Mouse (Mus musculus): ENCODE data around the gene Fbxo46. TPM values are rescaled to one million over a fixed set of nuclear protein-coding genes. Genes with fewer than 3 reads are reported as not detected.
A peak's percentile ranks its signal among the peaks of the same experiment; 100 is the strongest.

The Fbxo46 gene
- total and polyA plus RNA-seq, 2 experiments = 2.4 to 5.0 TPM

- no peaks in the 10 kb centered on the region for H3K27me3 ChIP-seq (ENCODE audit: control insufficient read depth, insufficient read depth, low read length)
Measured at GRCm38 (mm10) chr7:19097217-19097616, 22.4 kb upstream of the Fbxo46 start.

GRCm38 (mm10) chr7:19097863-19098262, 21.8 kb upstream of the Fbxo46 start:
- H3K79me2 ChIP-seq (ENCODE audit: control insufficient read depth, insufficient read depth, low read length) = peaks cover 2% of the 10 kb centered on the region; the same call in 1 of the 2 replicates
- peaks cover 7% of the 10 kb centered on the region for H3K4me1 ChIP-seq (ENCODE audit: control insufficient read depth, insufficient read depth, low read length)
- H3K27me3 ChIP-seq (ENCODE audit: control insufficient read depth, insufficient read depth, low read length) = no peaks in the 10 kb centered on the region
- no peak overlapping the region for H3K9ac ChIP-seq (ENCODE audit: low read depth, low read length)
- H3K36me3 ChIP-seq (ENCODE audit: control insufficient read depth, insufficient read depth, low read length) = no peaks in the 10 kb centered on the region
- no peak overlapping the region for H3K27ac ChIP-seq (replicated peaks; ENCODE audit: insufficient read depth, low read depth, low read length)
- no peak for TF ChIP-seq POLR2A (IDR thresholded peaks at IDR 0.05; ENCODE audit: extremely low read depth, insufficient read depth, low read length)
- no peak for TF ChIP-seq CTCF (IDR thresholded peaks at IDR 0.05; ENCODE audit: low read depth, low read length)
- DNase-seq (ENCODE audit: extremely low read depth, low read depth, low spot score) = no peak
- H3K4me3 ChIP-seq (ENCODE audit: insufficient read depth, low read depth, low read length) = no peak overlapping the region

More at GRCm38 (mm10) chr7:19097217-19097616, 22.4 kb upstream of the Fbxo46 start:
- no peaks in the 10 kb centered on the region for H3K36me3 ChIP-seq (ENCODE audit: control insufficient read depth, insufficient read depth, low read length)
- H3K79me2 ChIP-seq (ENCODE audit: control insufficient read depth, insufficient read depth, low read length) = peaks cover 3% of the 10 kb centered on the region; the same call in 1 of the 2 replicates
- no peak overlapping the region for H3K27ac ChIP-seq (replicated peaks; ENCODE audit: insufficient read depth, low read depth, low read length)
- H3K9ac ChIP-seq (ENCODE audit: low read depth, low read length) = no peak overlapping the region
- no peak for TF ChIP-seq POLR2A (IDR thresholded peaks at IDR 0.05; ENCODE audit: extremely low read depth, insufficient read depth, low read length)
- TF ChIP-seq CTCF (IDR thresholded peaks at IDR 0.05; ENCODE audit: low read depth, low read length) = no peak
- peaks cover 8% of the 10 kb centered on the region for H3K4me1 ChIP-seq (ENCODE audit: control insufficient read depth, insufficient read depth, low read length)
- DNase-seq (ENCODE audit: extremely low read depth, low read depth, low spot score) = no peak
- WGBS = 79% methylated on average over 2 of the region's 2 CpGs
- no peak overlapping the region for H3K4me3 ChIP-seq (ENCODE audit: insufficient read depth, low read depth, low read length)

GRCm38 (mm10) chr7:19098811-19099210, 20.8 kb upstream of the Fbxo46 start:
- 94% methylated on average over 7 of the region's 7 CpGs for WGBS
- H3K27ac ChIP-seq (replicated peaks; ENCODE audit: insufficient read depth, low read depth, low read length) = no peak overlapping the region
- H3K4me1 ChIP-seq (ENCODE audit: control insufficient read depth, insufficient read depth, low read length) = peaks cover 2% of the 10 kb centered on the region; the same call in 1 of the 2 replicates
- no peak for TF ChIP-seq POLR2A (IDR thresholded peaks at IDR 0.05; ENCODE audit: extremely low read depth, insufficient read depth, low read length)
- no peak for TF ChIP-seq CTCF (IDR thresholded peaks at IDR 0.05; ENCODE audit: low read depth, low read length)
- H3K27me3 ChIP-seq (ENCODE audit: control insufficient read depth, insufficient read depth, low read length) = no peaks in the 10 kb centered on the region
- H3K4me3 ChIP-seq (ENCODE audit: insufficient read depth, low read depth, low read length) = no peak overlapping the region
- no peaks in the 10 kb centered on the region for H3K79me2 ChIP-seq (ENCODE audit: control insufficient read depth, insufficient read depth, low read length)
- H3K36me3 ChIP-seq (ENCODE audit: control insufficient read depth, insufficient read depth, low read length) = no peaks in the 10 kb centered on the region
- no peak overlapping the region for H3K9ac ChIP-seq (ENCODE audit: low read depth, low read length)
- no peak for DNase-seq (ENCODE audit: extremely low read depth, low read depth, low spot score)

- no peak overlapping the region for H3K9ac ChIP-seq (ENCODE audit: low read depth, low read length)
- no peaks in the 10 kb centered on the region for H3K79me2 ChIP-seq (ENCODE audit: control insufficient read depth, insufficient read depth, low read length)
- peak; percentile 65 for DNase-seq (ENCODE audit: extremely low read depth, low read depth, low spot score)
- WGBS = 26% methylated on average over 1 of the region's 1 CpGs
- H3K36me3 ChIP-seq (ENCODE audit: control insufficient read depth, insufficient read depth, low read length) = no peaks in the 10 kb centered on the region
- TF ChIP-seq CTCF (IDR thresholded peaks at IDR 0.05; ENCODE audit: low read depth, low read length) = no peak
- no peak for TF ChIP-seq POLR2A (IDR thresholded peaks at IDR 0.05; ENCODE audit: extremely low read depth, insufficient read depth, low read length)
- H3K4me1 ChIP-seq (ENCODE audit: control insufficient read depth, insufficient read depth, low read length) = peaks cover under 1% of the 10 kb centered on the region; the same call in 1 of the 2 replicates
- no peak overlapping the region for H3K27ac ChIP-seq (replicated peaks; ENCODE audit: insufficient read depth, low read depth, low read length)
- H3K27me3 ChIP-seq (ENCODE audit: control insufficient read depth, insufficient read depth, low read length) = no peaks in the 10 kb centered on the region
- H3K4me3 ChIP-seq (ENCODE audit: insufficient read depth, low read depth, low read length) = no peak overlapping the region
Measured at GRCm38 (mm10) chr7:19100290-19100689, 19.4 kb upstream of the Fbxo46 start.

GRCm38 (mm10) chr7:19103741-19104140, 15.9 kb upstream of the Fbxo46 start:
- DNase-seq (ENCODE audit: extremely low read depth, low read depth, low spot score) = no peak
- H3K79me2 ChIP-seq (ENCODE audit: control insufficient read depth, insufficient read depth, low read length) = no peaks in the 10 kb centered on the region
- no peaks in the 10 kb centered on the region for H3K36me3 ChIP-seq (ENCODE audit: control insufficient read depth, insufficient read depth, low read length)
- no peak overlapping the region for H3K4me3 ChIP-seq (ENCODE audit: insufficient read depth, low read depth, low read length)
- no peak overlapping the region for H3K27ac ChIP-seq (replicated peaks; ENCODE audit: insufficient read depth, low read depth, low read length)
- no peaks in the 10 kb centered on the region for H3K4me1 ChIP-seq (ENCODE audit: control insufficient read depth, insufficient read depth, low read length)
- no peak overlapping the region for H3K9ac ChIP-seq (ENCODE audit: low read depth, low read length)
- H3K27me3 ChIP-seq (ENCODE audit: control insufficient read depth, insufficient read depth, low read length) = no peaks in the 10 kb centered on the region
- no peak for TF ChIP-seq POLR2A (IDR thresholded peaks at IDR 0.05; ENCODE audit: extremely low read depth, insufficient read depth, low read length)
- no peak for TF ChIP-seq CTCF (IDR thresholded peaks at IDR 0.05; ENCODE audit: low read depth, low read length)

- no peak for DNase-seq (ENCODE audit: extremely low read depth, low read depth, low spot score)
- no peaks in the 10 kb centered on the region for H3K27me3 ChIP-seq (ENCODE audit: control insufficient read depth, insufficient read depth, low read length)
- no peak overlapping the region for H3K4me3 ChIP-seq (ENCODE audit: insufficient read depth, low read depth, low read length)
- no peaks in the 10 kb centered on the region for H3K4me1 ChIP-seq (ENCODE audit: control insufficient read depth, insufficient read depth, low read length)
- 86% methylated on average over 2 of the region's 2 CpGs for WGBS
- H3K27ac ChIP-seq (replicated peaks; ENCODE audit: insufficient read depth, low read depth, low read length) = no peak overlapping the region
- H3K9ac ChIP-seq (ENCODE audit: low read depth, low read length) = no peak overlapping the region
- no peaks in the 10 kb centered on the region for H3K79me2 ChIP-seq (ENCODE audit: control insufficient read depth, insufficient read depth, low read length)
- no peaks in the 10 kb centered on the region for H3K36me3 ChIP-seq (ENCODE audit: control insufficient read depth, insufficient read depth, low read length)
- TF ChIP-seq CTCF (IDR thresholded peaks at IDR 0.05; ENCODE audit: low read depth, low read length) = no peak
- no peak for TF ChIP-seq POLR2A (IDR thresholded peaks at IDR 0.05; ENCODE audit: extremely low read depth, insufficient read depth, low read length)
Measured at GRCm38 (mm10) chr7:19104486-19104885, 15.2 kb upstream of the Fbxo46 start.
